Mouse (Mus musculus) cerebellum, adult 11 months (tissue): ENCODE measurements around the gene Cyp2b9.
"Not testable (repeated sequence)": the region's sequence is repeated elsewhere in the genome, so short reads cannot be mapped to it uniquely, and the experiment has no call there.

Source experiments
- DNase-seq: peaks from one replicate; pipeline ENCODE4 v3.0.0; 2022

The Cyp2b9 gene

GRCm38 (mm10) chr7:26173111-26173510, at the start of gene Cyp2b9:
Gene Cyp2b9, plus strand, starts transcription at chr7:26173411.
- not testable (repeated sequence) for DNase-seq

GRCm38 (mm10) chr7:26139623-26140022, 33.6 kb upstream of the Cyp2b9 start:
- DNase-seq: not testable (repeated sequence)

- DNase-seq: not testable (repeated sequence)
Measured at GRCm38 (mm10) chr7:26143657-26144056, 29.6 kb upstream of the Cyp2b9 start.

- DNase-seq: not testable (repeated sequence)
Measured at GRCm38 (mm10) chr7:26168765-26169536, 4.3 kb upstream of the Cyp2b9 start.

- no peak for DNase-seq
Measured at GRCm38 (mm10) chr7:26201083-26201482, 27.9 kb downstream of the Cyp2b9 start.

GRCm38 (mm10) chr7:26260034-26260433, 86.8 kb downstream of the Cyp2b9 start, which contains the start of gene Vmn1r184:
Gene Vmn1r184, plus strand, starts transcription at chr7:26260334.
- DNase-seq: not testable (repeated sequence)
